Mouse (Mus musculus) heart, embryonic 15.5 days (tissue): ENCODE data around the gene Ubap2l. TPM values are rescaled to one million over a fixed set of nuclear protein-coding genes. Genes with fewer than 3 reads are reported as not detected.

Source experiments
- ATAC-seq: fragments of 200-750 bp; cut with Nextera tagmentation; replicated peaks from 2 replicates; pipeline ENCODE4 v1.8.0; 2017; ENCODE audit warnings: low read depth, moderate TSS enrichment; ENCODE audit not compliant: insufficient number of reproducible peaks, insufficient read depth, low FRiP score
- H3K27ac ChIP-seq: fragments of 300-500 bp; sonication (generic); 2 replicates; pipeline ENCODE4 v1.5.1; 2015; ENCODE audit warnings: mild to moderate bottlenecking, inconsistent platforms
- H3K27me3 ChIP-seq: fragments of 300-500 bp; sonication (generic); 2 replicates; pipeline ENCODE4 v1.6.1; 2015; ENCODE audit warnings: inconsistent platforms
- H3K36me3 ChIP-seq: fragments of 300-500 bp; sonication (generic); 2 replicates; pipeline ENCODE4 v1.6.1; 2015; ENCODE audit warnings: mild to moderate bottlenecking, inconsistent platforms
- H3K4me1 ChIP-seq: fragments of 300-500 bp; sonication (generic); replicated peaks from 2 replicates; pipeline ENCODE4 v1.6.1; 2015; ENCODE audit warnings: inconsistent platforms
- H3K4me2 ChIP-seq: fragments of 300-500 bp; sonication (generic); 2 replicates; pipeline ENCODE4 v1.6.1; 2015; ENCODE audit warnings: inconsistent platforms, mild to moderate bottlenecking, moderate library complexity
- H3K4me3 ChIP-seq: fragments of 300-500 bp; sonication (generic); 2 replicates; pipeline ENCODE4 v1.5.1; 2015; ENCODE audit warnings: mild to moderate bottlenecking, inconsistent platforms
- H3K9ac ChIP-seq: fragments of 300-500 bp; sonication (generic); 2 replicates; pipeline ENCODE4 v1.6.1; 2015; ENCODE audit warnings: mild to moderate bottlenecking, inconsistent platforms
- H3K9me3 ChIP-seq: fragments of 300-500 bp; sonication (generic); replicated peaks from 2 replicates; pipeline ENCODE4 v1.6.1; 2016; ENCODE audit warnings: inconsistent platforms
- WGBS: fragments of 180-500 bp; shearing (Covaris S2); methylation state at CpG from one replicate; pipeline ENCODE4 v1.1.7; 2015; ENCODE audit warnings: mixed read lengths; 5-methylcytosine and 5-hydroxymethylcytosine counted together
- polyA plus RNA-seq: library from polyadenylated mRNA; unstranded; fragments of >200 nt; fragmentation: Nextera tagmentation; extraction: Ambion mirVana; gene quantifications from 2 replicates; pipeline ENCODE4 v1.2.1, GENCODE M21; 2015

The Ubap2l gene
- polyA plus RNA-seq, 1 experiment from 2014 or later, result 120 TPM

DNA sequence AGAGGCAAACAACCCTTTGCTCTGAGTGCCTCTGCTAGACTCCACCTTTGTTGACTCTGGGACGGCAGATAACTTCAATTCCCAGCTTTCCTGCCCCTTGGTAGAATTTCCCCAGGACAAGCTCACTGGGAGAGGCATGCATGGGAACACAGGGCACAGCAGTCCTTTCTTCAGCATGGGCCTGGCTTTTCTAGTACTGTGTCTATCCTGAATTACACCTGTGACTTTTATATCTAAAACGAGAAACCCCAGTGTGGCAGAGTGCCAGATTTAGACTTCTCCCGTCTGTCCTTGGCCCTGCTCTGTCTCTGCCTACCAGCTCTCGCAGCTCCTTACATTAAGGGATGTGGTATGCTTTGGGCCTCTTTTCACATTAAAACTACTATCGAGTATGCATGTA lies 30.6 kb upstream of the Ubap2l start:
- peak overlapping the region; percentile 98 for H3K27ac ChIP-seq
- peak overlapping the region; percentile 8 for H3K4me3 ChIP-seq
- no peaks in the 10 kb centered on the region for H3K9me3 ChIP-seq
- 0 out of 2 replicates have a peak overlapping the region, but pooled peaks have one; percentile 1 for H3K9ac ChIP-seq
- 25% methylated on average over 5 of the region's 5 CpGs for WGBS
- no peaks in the 10 kb centered on the region for H3K27me3 ChIP-seq
- ATAC-seq, result no peak
- H3K4me1 ChIP-seq, result peaks cover 59% of the 10 kb centered on the region
- peaks cover 23% of the 10 kb centered on the region for H3K36me3 ChIP-seq
- H3K4me2 ChIP-seq, result peak overlapping the region; percentile 86

DNA sequence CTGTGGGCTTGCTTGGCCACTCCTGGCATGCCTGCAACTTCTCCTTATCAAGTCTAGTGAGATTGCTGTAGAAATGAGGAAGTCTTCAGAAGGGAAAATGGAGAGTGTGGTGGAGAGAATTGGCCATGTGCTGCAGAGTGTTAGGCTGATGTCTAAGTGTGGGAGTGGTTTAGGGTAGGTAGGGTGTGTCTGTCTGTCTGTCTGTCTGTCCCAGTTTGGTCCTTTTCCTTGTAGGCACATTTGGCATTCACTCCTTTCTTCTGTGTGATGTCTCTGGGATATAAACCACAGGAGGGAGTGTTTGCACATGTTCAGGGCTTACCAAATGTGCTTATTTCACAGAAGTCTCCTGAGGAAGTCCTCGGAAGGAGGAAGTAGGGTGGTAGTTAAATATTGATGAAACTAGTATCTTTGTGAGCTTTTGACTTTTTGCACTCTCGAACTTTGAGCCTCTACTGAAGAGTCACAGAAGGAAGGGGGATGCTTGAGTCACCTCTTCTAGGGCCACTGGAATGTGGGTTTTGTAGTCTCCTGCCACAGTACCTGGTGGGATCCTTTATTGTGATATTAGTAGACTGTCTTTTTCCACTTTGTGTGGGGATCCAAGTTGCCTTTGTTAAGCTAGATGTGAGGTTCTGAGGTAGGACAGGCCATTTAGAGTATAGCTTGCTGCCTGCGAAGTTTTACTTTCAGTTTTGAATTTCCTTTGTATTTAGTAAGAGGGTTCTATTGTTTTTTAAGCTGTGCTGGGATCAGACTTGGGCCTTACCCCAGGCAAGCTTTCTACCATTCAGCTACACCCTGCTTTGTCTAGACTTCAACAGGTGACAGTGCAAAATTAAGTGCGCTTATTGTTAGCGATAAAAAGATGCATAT lies 29.2 kb upstream of the Ubap2l start:
- Histone ChIP-seq H3K4me2 (peak overlapping the region; percentile 86), H3K27ac (peak overlapping the region; percentile 98), H3K4me3 (peak overlapping the region; percentile 78), H3K27me3 (no peaks in the 10 kb centered on the region), H3K9ac (peak overlapping the region; percentile 12; the same call in 1 of the 2 replicates), H3K4me1 (peaks cover 65% of the 10 kb centered on the region), H3K36me3 (peaks cover 10% of the 10 kb centered on the region; the same call in 1 of the 2 replicates), H3K9me3 (no peaks in the 10 kb centered on the region)
- ATAC-seq, result no peak
- 63% methylated on average over 5 of the region's 5 CpGs for WGBS

DNA sequence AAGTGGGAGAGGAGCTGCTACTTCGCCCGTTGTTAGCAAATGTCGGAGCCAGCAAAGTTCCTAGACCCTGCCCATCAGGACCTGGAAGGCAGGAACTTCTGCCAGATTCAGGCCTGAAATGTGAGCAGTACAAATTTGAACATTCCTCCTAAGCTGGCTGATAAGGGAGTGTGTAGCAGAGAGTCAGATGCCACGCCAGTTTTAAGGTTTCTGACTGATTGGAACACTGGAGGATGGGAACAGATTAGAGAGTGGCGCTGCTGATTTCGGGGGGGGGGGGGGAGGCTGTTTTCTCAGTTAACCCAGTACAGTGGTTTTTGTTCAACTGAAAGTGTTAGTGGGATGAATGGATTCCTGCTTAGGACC lies 28.1 kb upstream of the Ubap2l start:
- Histone ChIP-seq H3K36me3 (no peaks in the 10 kb centered on the region), H3K9ac (peak overlapping the region; percentile 85), H3K9me3 (no peaks in the 10 kb centered on the region), H3K27ac (peak overlapping the region; percentile 98), H3K4me1 (peaks cover 60% of the 10 kb centered on the region), H3K4me2 (peak overlapping the region; percentile 86), H3K27me3 (no peaks in the 10 kb centered on the region), H3K4me3 (peak overlapping the region; percentile 78)
- 0% methylated on average over 6 of the region's 6 CpGs for WGBS
- ATAC-seq, result no peak

DNA sequence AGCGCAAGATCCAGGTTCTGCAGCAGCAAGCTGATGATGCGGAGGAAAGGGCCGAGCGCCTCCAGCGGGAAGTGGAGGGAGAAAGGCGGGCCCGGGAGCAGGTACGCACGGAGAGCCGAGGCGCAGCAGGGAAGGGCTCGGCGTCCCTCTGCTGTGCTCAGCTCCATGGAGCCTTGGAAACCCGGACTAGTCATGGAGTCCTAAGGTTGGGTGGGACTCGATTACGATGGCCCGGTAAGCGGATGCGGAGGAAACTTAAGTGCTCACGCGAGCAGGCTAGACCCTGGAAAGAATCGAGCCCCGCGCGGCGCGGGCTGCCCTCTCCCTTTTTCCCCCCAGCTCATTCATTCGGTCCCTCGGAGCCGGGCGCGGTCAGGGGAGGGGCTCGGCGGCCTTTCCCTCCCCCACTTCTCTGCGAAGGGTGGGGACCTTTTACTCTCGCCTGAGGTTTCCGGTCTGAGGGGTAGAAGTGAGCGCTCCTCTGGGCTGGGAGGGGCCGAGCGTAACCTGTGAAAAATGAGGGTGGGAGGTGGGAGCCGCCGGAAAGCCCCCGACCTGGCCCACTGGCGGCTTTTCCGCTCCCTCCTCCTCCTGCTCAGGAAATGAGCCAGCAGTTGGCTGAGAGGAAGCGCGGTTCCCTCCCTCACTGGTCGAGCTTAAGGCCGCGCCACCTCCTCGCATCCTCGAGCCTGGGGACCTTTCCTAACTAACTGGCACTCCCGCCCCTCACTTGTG lies 27.5 kb upstream of the Ubap2l start:
- Histone ChIP-seq H3K9ac (peak overlapping the region; percentile 85), H3K36me3 (no peaks in the 10 kb centered on the region), H3K9me3 (no peaks in the 10 kb centered on the region), H3K27ac (peak overlapping the region; percentile 98), H3K4me3 (peak overlapping the region; percentile 78), H3K4me1 (peaks cover 54% of the 10 kb centered on the region), H3K4me2 (peak overlapping the region; percentile 86), H3K27me3 (no peaks in the 10 kb centered on the region)
- WGBS, result under 1% methylated on average over 52 of the region's 53 CpGs
- peak; percentile 57 for ATAC-seq

DNA sequence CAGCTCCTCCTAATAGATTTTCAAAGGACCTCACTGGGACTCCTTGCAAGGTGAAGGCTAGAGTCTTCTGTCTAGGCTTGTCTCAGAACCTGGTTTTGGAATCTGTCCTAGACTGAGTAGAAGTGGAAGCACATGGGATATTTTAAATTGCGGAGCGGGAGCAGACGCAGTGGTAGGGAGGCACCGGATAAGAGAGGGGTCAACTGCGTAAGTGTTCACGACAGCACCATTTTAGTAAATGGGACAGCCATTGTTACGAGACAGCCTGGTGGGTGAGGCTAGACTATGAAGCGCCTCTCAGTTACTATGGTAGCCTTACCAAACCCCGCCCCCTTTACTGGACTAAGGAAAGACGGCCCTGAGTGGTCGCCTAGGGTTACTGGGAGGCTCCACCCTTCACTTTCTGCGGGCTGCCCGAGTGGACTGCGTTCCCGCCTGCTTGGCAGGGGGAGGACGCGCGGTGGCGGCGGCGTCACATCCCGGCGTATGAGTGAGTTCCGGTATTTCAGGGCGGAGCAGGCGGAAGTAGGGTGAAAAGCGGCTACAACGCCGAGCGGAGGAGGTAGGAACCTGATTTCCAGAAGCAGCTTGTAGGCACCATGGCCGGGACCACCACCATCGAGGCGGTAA lies 26.8 kb upstream of the Ubap2l start:
- 1% methylated on average over 33 of the region's 33 CpGs for WGBS

DNA sequence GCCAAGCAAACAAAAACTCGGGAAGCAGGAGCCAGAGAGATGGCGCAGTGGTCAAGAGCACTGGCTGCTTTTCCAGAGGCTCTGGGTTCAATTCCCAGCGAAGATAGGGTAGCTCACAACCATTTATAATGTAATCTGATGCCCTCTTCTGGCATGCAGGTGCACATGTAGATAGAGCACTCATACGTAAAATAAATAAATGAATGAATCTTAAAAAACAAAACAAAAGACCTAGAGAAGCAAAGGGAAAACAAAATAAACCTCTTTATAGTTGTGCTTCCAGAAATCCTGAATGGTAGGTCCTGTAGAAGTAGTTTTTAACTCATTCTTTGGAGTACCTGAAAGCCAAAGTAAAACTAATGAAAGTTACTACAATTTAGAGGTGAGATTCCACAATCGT lies 25.8 kb upstream of the Ubap2l start:
- Histone ChIP-seq H3K4me3 (no peak overlapping the region), H3K9ac (no peak overlapping the region), H3K9me3 (no peaks in the 10 kb centered on the region), H3K36me3 (no peaks in the 10 kb centered on the region), H3K27me3 (no peaks in the 10 kb centered on the region), H3K4me1 (peaks cover 37% of the 10 kb centered on the region), H3K4me2 (no peak overlapping the region), H3K27ac (no peak overlapping the region; the same call in 1 of the 2 replicates)
- 48% methylated on average over 5 of the region's 5 CpGs for WGBS
- ATAC-seq, result no peak

More for the DNA sequence above, 26.8 kb upstream of the Ubap2l start:
- peak overlapping the region; percentile 85 for H3K9ac ChIP-seq
- H3K4me2 ChIP-seq, result peak overlapping the region; percentile 86
- H3K4me1 ChIP-seq, result peaks cover 48% of the 10 kb centered on the region
- H3K27ac ChIP-seq, result peak overlapping the region; percentile 98
- peak; percentile 94 for ATAC-seq
- H3K27me3 ChIP-seq, result no peaks in the 10 kb centered on the region
- H3K9me3 ChIP-seq, result no peaks in the 10 kb centered on the region
- no peaks in the 10 kb centered on the region for H3K36me3 ChIP-seq
- peak overlapping the region; percentile 78 for H3K4me3 ChIP-seq

DNA sequence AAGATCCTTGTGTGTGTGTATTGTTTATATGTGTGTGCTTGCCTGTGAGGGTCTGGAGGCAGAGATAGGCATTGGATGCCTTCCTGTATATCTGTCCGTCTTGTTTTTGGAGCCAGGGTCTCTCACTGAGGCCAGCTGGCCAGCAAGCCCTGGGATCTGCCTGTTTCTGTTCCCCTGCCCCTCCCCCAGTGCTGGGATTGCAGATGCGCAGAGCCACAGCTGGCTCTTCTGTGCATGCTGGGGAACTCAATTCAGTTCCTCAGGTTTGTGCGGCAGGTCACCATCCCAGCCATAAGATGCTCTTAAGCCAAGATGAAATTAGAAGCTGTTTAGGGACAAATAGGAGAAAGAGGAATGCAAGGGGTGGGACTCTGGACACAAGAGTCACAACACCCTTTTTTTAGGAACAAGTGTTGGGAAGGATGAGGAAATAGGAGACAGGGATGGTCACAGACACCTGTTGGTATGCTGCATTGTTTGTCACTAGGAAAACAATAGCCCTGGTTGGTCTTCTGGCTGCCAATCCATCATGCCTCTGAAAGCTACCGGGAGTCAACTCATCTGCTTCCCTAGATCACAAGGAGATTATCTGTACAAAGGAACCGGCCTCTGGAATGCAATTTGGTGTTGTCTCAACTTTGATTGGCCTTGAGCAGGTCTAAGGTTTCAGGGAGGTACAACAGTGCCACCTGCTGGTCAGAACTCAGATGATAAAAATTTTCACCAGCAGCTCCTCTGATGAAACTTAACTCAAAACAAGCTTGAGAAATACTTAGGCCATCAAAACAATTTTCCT lies 24.7 kb upstream of the Ubap2l start:
- H3K27me3 ChIP-seq, result no peaks in the 10 kb centered on the region
- WGBS, result 14% methylated on average over 5 of the region's 5 CpGs
- H3K4me2 ChIP-seq, result peak overlapping the region; percentile 36
- H3K9ac ChIP-seq, result no peak overlapping the region
- 0 out of 2 replicates have a peak overlapping the region, but pooled peaks have one; percentile 2 for H3K4me3 ChIP-seq
- peaks cover 27% of the 10 kb centered on the region for H3K4me1 ChIP-seq
- no peak for ATAC-seq
- no peak overlapping the region; the same call in 1 of the 2 replicates for H3K27ac ChIP-seq
- H3K36me3 ChIP-seq, result no peaks in the 10 kb centered on the region
- no peaks in the 10 kb centered on the region for H3K9me3 ChIP-seq

DNA sequence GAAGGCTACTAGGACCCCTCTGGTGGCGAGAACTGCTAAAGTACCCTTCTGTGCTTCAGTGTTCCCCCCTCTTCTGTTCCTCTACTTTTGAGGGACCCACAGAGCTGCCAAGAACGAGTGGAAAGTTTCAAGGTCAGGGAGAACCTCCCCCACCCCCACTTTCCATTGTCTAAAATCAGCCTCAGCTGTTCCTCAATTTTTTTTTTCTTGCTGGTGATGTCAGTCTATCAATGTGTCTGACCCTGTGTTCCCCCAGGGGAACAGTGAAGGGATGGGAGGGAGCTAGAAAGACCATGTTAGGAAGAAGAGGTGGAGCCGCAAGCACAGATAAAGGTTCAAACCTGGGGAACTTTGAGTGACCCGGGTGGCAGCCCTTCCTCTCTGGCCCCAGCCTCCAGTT lies 19.9 kb upstream of the Ubap2l start, which contains the start of gene Tpm3:
TSS of gene Tpm3 (plus strand) at position 356 of the 400 bp plus-strand sequence.
- Histone ChIP-seq H3K4me2 (no peak within 1 kb of the TSS), H3K4me3 (no peak within 1 kb of the TSS), H3K9ac (no peak within 1 kb of the TSS), H3K9me3 (no peaks in the 10 kb centered on the region), H3K27me3 (no peaks in the 10 kb centered on the region), H3K4me1 (peaks cover 9% of the 10 kb centered on the region), H3K36me3 (no peaks in the 10 kb centered on the region), H3K27ac (no peak within 1 kb of the TSS)
- WGBS, result 50% methylated on average over 4 of the region's 4 CpGs
- ATAC-seq, result no peak

DNA sequence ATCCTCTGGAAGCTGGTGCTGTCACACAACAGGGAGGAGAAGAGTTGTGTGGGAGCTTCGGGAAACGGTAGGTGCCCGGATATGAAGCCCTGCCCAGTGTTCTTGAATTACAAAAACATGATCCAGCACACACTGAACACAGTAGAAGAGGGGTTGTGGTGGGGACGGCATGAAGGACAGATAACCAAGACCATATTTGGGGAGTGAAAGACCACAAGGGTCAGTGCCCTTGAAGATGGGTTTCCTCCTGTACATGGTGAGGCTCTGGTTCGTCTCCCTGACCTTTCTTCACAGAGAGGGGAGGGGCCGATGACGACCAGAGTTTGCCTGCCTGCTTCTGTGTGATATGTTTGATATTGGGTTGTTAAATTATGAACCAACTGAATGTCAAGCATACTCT lies 17.3 kb upstream of the Ubap2l start:
- no peak overlapping the region for H3K9ac ChIP-seq
- H3K4me3 ChIP-seq, result no peak overlapping the region
- H3K4me1 ChIP-seq, result 0 out of 2 replicates have a peak, but pooled peaks cover 3% of the 10 kb centered on the region
- H3K27ac ChIP-seq, result no peak overlapping the region
- ATAC-seq, result no peak
- H3K9me3 ChIP-seq, result no peaks in the 10 kb centered on the region
- H3K36me3 ChIP-seq, result no peaks in the 10 kb centered on the region
- no peak overlapping the region for H3K4me2 ChIP-seq
- H3K27me3 ChIP-seq, result no peaks in the 10 kb centered on the region
- WGBS, result 60% methylated on average over 7 of the region's 7 CpGs

DNA sequence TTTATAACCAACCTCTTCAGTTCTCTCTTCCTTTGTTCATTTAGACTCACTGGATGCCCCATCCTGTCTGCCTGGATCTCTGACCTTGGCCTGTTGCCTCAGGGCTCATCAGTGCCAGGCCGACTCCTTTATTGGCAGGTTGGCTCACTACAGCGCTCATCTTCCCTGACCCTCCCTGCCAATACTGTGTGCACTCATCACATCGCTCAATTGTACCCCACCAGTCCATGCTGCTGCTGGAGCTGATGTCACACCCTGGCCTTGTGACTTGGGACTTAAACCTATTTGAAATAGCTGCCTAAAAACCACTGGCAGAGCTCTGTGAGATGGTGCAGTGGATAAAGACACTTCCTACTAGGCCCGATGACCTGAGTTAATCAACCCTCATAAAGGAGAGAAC lies 15.4 kb upstream of the Ubap2l start:
- no peak overlapping the region for H3K4me2 ChIP-seq
- WGBS, result 85% methylated on average over 4 of the region's 4 CpGs
- no peak for ATAC-seq

More for the DNA sequence above, 15.4 kb upstream of the Ubap2l start:
- Histone ChIP-seq H3K4me3 (no peak overlapping the region), H3K36me3 (peaks cover 8% of the 10 kb centered on the region), H3K4me1 (0 out of 2 replicates have a peak, but pooled peaks cover 3% of the 10 kb centered on the region), H3K27me3 (no peaks in the 10 kb centered on the region), H3K9me3 (no peaks in the 10 kb centered on the region), H3K9ac (no peak overlapping the region), H3K27ac (no peak overlapping the region)
